Mouse (Mus musculus): ENCODE results near the gene Pms1. TPM values are rescaled to one million over a fixed set of nuclear protein-coding genes. Genes with fewer than 3 reads are reported as not detected.

The Pms1 gene
- polyA plus RNA-seq, 1 experiment from 2014 or later = 5.4 TPM

Other genes starting within 250 kb of the Pms1 start
- gene Mstn, start 235.4 kb downstream of the Pms1 start, polyA plus RNA-seq (2018) = not detected in 3 replicates
- gene 1700019A02Rik, start 109.4 kb downstream of the Pms1 start, polyA plus RNA-seq (2018) = not detected in 3 replicates
- 24.8 to 32.7 TPM (median 30.6 TPM) in 3 replicates for gene Ormdl1, start 77 bp upstream of the Pms1 start, polyA plus RNA-seq (2018)
- 0.48 TPM in 1 of 3 replicates, not detected in the others for gene Gm28778, start 93 bp upstream of the Pms1 start, polyA plus RNA-seq (2018)
- 3.2 to 5.5 TPM (median 3.5 TPM) in 3 replicates for gene Osgepl1, start 16.6 kb upstream of the Pms1 start, polyA plus RNA-seq (2018)
- gene Asdurf, start 55.6 kb upstream of the Pms1 start, polyA plus RNA-seq (2018) = 292 TPM in 1 of 3 replicates, not detected in the others
- not detected in 3 replicates for gene Gm28551, start 55.6 kb upstream of the Pms1 start, polyA plus RNA-seq (2018)
- gene Asnsd1, start 55.7 kb upstream of the Pms1 start, polyA plus RNA-seq (2018) = 51.4 to 63.1 TPM (median 57.8 TPM) in 3 replicates